Mouse (Mus musculus): ENCODE results near the gene Osbpl5. TPM values are rescaled to one million over a fixed set of nuclear protein-coding genes. Genes with fewer than 3 reads are reported as not detected.
"Not testable (repeated sequence)": the region's sequence is repeated elsewhere in the genome, so short reads cannot be mapped to it uniquely, and the experiment has no call there.

Osbpl5 gene
- polyA plus RNA-seq, 1 experiment: 1.2 TPM

- H3K4me1 ChIP-seq: peaks cover 11% of the 10 kb centered on the region
- TF ChIP-seq GATA1 (IDR thresholded peaks at IDR 0.05; ENCODE audit: borderline replicate concordance, low read length) (no peak), FLI1 (IDR thresholded peaks at IDR 0.05; ENCODE audit: low read length) (no peak)
These were observed 93.3 kb downstream of the Osbpl5 start for GRCm38 (mm10) chr7:143663470-143663869.

DNA sequence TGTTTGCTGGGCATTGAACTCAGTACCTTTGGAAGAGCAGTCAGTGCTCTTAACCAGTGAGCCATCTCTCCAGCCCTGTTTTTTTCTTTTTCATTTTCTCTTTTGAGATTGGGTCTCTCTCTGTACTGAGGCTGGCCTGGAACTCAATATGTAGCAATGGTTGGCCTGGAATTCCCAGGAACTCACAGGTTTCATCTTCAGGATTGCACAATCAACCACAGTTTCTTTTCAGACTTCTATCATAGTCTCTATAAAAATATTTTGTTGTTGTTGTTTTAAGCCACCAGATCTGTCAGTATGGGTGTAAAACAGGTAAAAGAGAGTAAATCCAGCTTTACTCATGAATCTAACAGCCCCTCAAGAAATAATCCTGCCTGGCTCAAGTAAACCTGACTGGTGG, 96.0 kb downstream of the Osbpl5 start:
- peaks cover 17% of the 10 kb centered on the region for H3K9me3 ChIP-seq
- H3K27me3 ChIP-seq (replicated peaks): peaks cover 4% of the 10 kb centered on the region
- TF ChIP-seq FLI1 (IDR thresholded peaks at IDR 0.05; ENCODE audit: low read length): no peak
- no peak for TF ChIP-seq GATA1 (IDR thresholded peaks at IDR 0.05; ENCODE audit: borderline replicate concordance, low read length)

More at GRCm38 (mm10) chr7:143663470-143663869, 93.3 kb downstream of the Osbpl5 start:
- H3K9me3 ChIP-seq: peaks cover 28% of the 10 kb centered on the region
- peaks cover 4% of the 10 kb centered on the region for H3K27me3 ChIP-seq (replicated peaks)
- no peak overlapping the region for H3K4me3 ChIP-seq (replicated peaks)
- no peaks in the 10 kb centered on the region for H3K36me3 ChIP-seq (replicated peaks; ENCODE audit: low read length)

GRCm38 (mm10) chr7:143649769-143650346, 106.9 kb downstream of the Osbpl5 start:
- peaks cover 25% of the 10 kb centered on the region for H3K9me3 ChIP-seq
- H3K4me3 ChIP-seq (replicated peaks); H3K36me3 ChIP-seq (replicated peaks; ENCODE audit: low read length); H3K4me1 ChIP-seq: not testable (repeated sequence)
- H3K27me3 ChIP-seq (replicated peaks): peaks cover 17% of the 10 kb centered on the region

More for the DNA sequence above, 96.0 kb downstream of the Osbpl5 start:
- no peaks in the 10 kb centered on the region for H3K36me3 ChIP-seq (replicated peaks; ENCODE audit: low read length)
- H3K4me3 ChIP-seq (replicated peaks): no peak overlapping the region
- no peaks in the 10 kb centered on the region for H3K4me1 ChIP-seq

GRCm38 (mm10) chr7:143649034-143649768, 107.6 kb downstream of the Osbpl5 start, which contains the start of gene Tnfrsf22:
Tnfrsf22 (minus strand) TSS chr7:143649661.
- Histone ChIP-seq H3K4me3 (replicated peaks) (peak within 1 kb of the TSS; percentile 89), H3K4me1 (peaks cover 8% of the 10 kb centered on the region)

GRCm38 (mm10) chr7:143643949-143644348, 112.8 kb downstream of the Osbpl5 start:
- not testable (repeated sequence) for H3K9me3 ChIP-seq; H3K4me3 ChIP-seq (replicated peaks); H3K36me3 ChIP-seq (replicated peaks; ENCODE audit: low read length); H3K4me1 ChIP-seq; H3K27me3 ChIP-seq (replicated peaks)

More at GRCm38 (mm10) chr7:143649034-143649768, 107.6 kb downstream of the Osbpl5 start, which contains the start of gene Tnfrsf22:
- Histone ChIP-seq H3K9me3 (peaks cover 25% of the 10 kb centered on the region), H3K36me3 (replicated peaks; ENCODE audit: low read length) (no peaks in the 10 kb centered on the region), H3K27me3 (replicated peaks) (peaks cover 17% of the 10 kb centered on the region)
- no peak for TF ChIP-seq FLI1 (IDR thresholded peaks at IDR 0.05; ENCODE audit: low read length)
- TF ChIP-seq GATA1 (IDR thresholded peaks at IDR 0.05; ENCODE audit: borderline replicate concordance, low read length): no peak

Other genes with a start within 250 kb of the Osbpl5 start
- gene Nap1l4, start 207.9 kb downstream of the Osbpl5 start, polyA plus RNA-seq (2012; ENCODE audit: insufficient read depth, low replicate concordance): 5.7 and 38.9 TPM in 2 replicates
- 4.8 and 43.5 TPM in 2 replicates for gene Cars, start 156.9 kb downstream of the Osbpl5 start, polyA plus RNA-seq (2012; ENCODE audit: insufficient read depth, low replicate concordance)
- gene Tnfrsf26, start 128.3 kb downstream of the Osbpl5 start, polyA plus RNA-seq (2012; ENCODE audit: insufficient read depth, low replicate concordance): 0.22 and 0.54 TPM in 2 replicates
- not detected in 2 replicates for gene Tnfrsf22, start 107.3 kb downstream of the Osbpl5 start, polyA plus RNA-seq (2012; ENCODE audit: insufficient read depth, low replicate concordance)
- 0.36 TPM in 1 of 2 replicates, not detected in the other for gene Tnfrsf23, start 71.1 kb downstream of the Osbpl5 start, polyA plus RNA-seq (2012; ENCODE audit: insufficient read depth, low replicate concordance)
- gene Mrgprg, start 10.0 kb upstream of the Osbpl5 start, polyA plus RNA-seq (2012; ENCODE audit: insufficient read depth, low replicate concordance): not detected in 2 replicates
- gene Mrgpre, start 27.5 kb upstream of the Osbpl5 start, polyA plus RNA-seq (2012; ENCODE audit: insufficient read depth, low replicate concordance): 0.46 TPM in 1 of 2 replicates, not detected in the other
- gene Nadsyn1, start 65.9 kb upstream of the Osbpl5 start, polyA plus RNA-seq (2012; ENCODE audit: insufficient read depth, low replicate concordance): 1.4 TPM in 1 of 2 replicates, not detected in the other
- 12.3 and 14.5 TPM in 2 replicates for gene Dhcr7, start 66.2 kb upstream of the Osbpl5 start, polyA plus RNA-seq (2012; ENCODE audit: insufficient read depth, low replicate concordance)
- not detected in 2 replicates for gene Gm498, start 109.9 kb upstream of the Osbpl5 start, polyA plus RNA-seq (2012; ENCODE audit: insufficient read depth, low replicate concordance)
- 0.02 TPM in 1 of 2 replicates, not detected in the other for gene Shank2, start 244.9 kb upstream of the Osbpl5 start, polyA plus RNA-seq (2012; ENCODE audit: insufficient read depth, low replicate concordance)

Data from megakaryocyte, embryonic 14.5 days (primary cell).